Mouse (Mus musculus) embryo, embryonic 11.5 days (tissue): ENCODE data around the gene Lrrc55.
A peak's percentile ranks its signal among the peaks of the same experiment; 100 is the strongest.

Source experiments
- DNase-seq: peaks from one replicate; pipeline ENCODE4 v3.0.0-alpha.2; 2012; ENCODE audit warnings: low read depth, low spot score

The Lrrc55 gene

DNA sequence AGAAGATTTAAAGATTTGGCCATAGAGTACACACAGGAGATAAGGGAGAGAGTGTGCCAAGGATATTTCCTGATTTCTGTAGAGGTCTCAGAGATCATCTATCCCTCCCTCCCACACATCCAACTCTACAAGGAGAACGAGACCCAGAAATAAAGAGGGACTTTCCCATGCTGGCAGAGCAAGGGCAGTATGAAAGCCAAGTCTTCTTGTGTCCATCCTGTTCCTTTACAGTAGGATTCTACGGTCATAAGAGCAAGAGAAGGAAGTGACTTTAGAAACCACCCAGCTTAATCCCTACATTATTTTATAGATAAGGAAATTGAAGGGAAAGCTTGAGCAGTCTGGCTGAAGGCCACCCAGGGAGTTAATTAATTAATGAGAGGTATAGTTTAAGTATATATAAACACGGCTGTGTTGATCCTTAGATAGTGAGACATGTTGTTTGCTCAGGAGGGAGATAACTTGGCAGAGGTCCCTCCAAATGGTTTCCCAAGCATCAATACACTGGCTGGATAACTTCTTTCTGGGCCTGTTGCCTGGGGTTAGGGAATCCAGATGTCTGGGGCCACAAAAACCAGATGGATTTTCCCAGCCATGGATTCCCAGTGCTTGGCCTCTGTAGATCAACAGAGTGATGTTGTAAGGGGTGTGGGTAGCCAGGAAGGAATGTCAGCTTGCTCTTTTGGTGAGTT lies 24.8 kb downstream of the Lrrc55 start:
- no peak for DNase-seq

DNA sequence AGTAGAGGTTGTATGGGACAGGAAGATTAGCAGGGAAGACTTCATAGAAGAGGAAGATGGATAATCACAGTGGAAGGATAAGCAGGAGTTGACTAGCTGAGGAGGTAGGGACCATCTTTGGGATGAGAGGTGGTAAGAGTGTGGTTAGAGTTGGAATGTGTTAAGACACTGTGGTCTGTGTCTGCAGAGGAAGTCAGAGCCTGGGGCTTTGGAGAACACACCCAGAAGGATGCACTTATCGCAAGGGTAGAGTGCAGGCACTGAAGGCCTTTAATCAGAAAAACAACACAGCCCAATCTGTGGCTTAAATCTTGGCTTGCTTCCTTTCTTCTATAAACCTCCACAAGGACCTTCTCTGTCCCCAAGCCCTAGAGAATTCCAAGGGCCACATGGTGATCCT lies 28.7 kb downstream of the Lrrc55 start:
- DNase-seq: no peak

DNA sequence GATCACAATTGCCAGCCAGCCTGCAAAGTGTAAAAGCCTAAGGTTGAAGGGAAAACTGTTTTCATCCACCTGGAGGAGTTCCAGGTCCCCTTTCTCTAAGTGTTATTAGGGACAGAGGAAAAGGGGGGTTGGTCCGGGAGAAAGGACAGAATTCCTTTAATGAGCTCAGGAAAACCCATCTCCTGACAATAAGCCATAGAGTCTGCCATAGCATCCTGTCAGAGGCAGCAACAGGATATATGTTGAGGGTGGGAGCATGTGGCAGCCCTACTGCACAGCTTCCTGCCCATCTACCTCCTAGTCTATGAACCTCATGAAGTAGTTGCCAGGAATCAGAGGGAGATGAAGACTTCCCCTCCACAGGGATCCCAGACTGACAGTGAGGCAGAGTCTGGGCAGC lies 29.4 kb downstream of the Lrrc55 start:
- DNase-seq: no peak

DNA sequence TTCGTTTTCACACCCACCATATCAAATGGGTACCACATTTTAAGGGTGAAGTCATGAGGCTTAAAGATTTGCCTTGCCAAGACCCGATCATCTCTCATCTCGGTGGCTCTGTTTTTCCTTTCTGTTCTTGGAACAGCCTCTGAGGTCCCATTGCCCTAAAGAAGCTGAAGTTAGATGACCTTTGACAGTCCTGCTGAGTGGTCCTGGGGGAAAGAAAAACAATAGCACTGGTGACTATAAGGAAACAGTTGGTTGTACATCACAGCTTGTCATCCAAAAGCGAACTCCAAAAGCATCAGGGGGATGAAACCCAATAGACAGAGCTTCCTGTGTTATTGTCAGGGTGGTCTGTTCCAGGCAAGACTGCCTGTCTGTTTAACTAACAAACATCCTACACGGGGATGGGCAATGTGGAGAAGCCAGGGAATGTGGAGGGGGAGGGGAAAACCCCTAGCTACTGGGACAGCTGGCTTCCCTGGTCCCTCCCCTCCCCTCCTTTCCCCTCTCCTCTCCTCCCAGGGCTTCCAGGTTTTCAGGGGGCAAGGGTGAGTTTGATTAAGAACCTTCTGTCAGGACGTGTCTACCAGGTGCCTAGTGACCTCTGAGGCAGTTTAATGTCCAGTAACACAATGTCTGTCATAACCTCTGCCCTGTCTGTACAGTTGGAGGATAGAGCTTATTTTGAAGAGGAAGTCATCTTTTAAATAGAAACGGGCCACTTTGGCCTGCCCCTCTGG lies 33.5 kb downstream of the Lrrc55 start:
- peak; percentile 22 for DNase-seq

DNA sequence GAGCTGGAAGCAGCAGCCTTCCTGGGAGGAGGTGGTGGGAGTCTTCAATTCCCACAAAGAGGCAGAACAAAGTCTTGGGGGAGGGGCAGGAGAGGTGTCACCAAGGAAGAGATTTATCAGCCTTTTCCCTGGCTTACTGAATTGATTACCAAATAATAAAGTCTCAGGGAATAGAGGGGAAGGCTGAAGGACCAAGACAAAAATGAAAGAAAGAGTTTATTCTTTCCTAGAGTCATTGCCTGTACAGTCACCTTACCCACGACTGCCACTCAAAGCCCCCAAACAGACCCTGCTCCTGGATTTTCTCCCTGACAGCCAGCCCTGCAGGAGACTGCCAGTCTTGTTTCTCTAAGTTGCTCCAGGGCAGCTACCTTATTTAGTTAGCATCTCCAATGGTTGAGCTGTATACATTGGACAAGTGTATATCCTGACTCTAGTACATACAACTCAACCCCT lies 35.3 kb downstream of the Lrrc55 start:
- DNase-seq: no peak

DNA sequence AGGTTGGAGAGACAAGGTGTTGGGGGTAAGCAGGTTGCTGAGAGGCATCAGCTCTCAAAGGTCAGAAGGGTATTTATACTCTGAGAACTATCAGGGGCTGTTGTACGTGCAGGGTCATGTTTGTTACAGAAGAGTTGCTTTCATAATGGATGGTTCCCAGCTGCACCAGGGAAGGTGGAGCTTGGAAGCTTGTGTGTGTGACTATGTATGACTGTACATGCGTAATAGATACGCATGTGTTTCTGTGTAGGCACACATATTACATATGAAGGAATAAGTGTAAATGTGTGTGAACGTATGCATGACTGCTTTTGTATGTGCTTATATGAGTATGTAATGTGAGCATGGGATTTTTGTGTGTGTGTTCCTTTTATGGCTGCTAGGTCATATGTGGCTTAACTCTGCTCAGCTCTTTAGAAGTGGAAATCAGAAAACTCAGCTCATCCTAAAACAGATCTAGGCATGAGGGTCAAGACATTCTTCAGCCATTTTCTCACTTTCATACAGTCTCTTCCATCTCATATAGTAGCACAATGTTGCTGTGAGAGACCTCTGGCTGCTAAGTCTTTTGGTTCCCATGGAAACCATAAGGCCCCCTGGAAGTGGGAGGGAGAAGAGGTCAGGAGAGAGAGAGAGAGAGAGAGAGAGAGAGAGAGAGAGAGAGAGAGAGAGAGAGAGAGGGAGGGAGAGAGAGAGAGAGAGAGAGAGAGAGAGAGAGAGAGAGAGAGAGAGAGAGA lies 35.9 kb downstream of the Lrrc55 start:
- DNase-seq: no peak

DNA sequence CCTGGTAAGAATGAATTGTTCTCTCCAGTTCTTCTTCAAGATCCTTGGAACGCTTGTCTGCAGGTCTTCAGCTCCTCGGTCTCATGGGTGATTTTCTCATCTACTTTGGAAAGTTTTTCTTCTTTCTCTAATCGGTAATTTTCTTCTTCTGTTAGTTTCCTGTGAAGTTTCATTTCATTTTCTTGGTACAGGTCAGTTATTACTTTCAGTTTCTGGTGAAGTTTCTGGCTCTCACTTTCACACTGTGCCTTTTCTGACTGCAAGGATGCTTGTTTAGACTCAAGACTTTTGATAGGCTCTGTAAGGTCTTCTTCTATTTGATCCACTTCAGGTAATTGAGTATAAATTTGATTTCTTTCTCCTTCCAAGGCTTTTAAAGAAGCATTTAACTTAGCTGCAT lies 39.6 kb downstream of the Lrrc55 start:
- no peak for DNase-seq

DNA sequence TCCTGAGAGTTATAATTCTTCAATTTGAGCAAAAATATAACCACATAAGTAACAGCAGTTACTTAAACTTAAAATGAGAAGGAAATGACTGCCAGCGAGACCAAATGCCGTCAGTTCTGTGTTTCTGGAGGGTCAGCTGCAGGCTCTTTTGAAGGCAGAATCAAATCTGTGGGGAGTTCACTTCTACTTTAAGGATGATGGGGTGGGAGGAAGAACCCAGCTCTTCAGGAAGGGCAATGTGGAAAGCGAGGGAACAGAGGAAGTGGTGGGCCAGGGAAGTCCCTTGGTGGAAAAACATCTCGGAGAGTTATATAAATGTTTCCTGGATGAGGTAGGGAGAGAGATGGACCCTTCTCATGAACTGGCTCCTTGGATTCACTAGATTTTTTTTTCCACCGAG lies 40.9 kb downstream of the Lrrc55 start:
- DNase-seq: no peak

DNA sequence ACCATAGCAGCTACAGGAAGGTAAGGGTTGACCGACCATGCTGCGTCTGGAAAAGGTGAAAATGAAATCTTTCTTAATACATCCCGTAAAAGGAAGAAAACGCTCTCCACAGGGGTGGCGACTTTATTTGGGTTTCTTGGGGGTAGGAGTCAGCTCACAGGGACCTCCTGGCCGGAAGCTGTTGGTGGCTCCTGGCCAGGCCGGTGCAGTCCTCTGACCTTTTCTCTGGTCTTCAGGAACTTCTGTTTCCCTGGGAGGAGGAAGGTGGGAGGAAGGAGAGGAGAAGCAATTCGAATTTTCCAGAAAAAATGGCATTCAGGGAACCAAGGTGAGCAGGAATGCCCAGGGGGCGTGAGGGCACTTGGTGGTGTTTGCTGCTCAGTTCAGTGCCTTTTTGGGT lies 41.7 kb downstream of the Lrrc55 start:
- no peak for DNase-seq

DNA sequence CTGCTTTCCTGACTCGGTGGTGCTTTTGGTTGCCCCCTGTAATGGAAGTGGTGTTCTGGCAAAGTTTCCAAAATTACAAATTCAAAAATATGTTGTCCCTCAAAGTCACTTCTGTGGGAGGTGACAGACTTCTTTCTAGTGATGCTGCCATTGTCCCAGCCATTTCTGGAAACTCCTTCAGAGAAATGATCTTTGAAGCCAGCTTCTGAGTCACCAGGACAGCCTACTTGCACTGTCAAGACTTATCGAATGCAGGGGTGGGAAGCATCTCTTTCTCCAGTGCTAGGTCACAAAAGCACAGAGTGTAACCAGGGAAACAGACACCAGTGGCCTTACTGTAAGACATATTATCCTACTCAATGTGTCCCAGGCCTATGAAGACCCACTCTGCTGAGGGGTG lies 45.8 kb downstream of the Lrrc55 start:
- DNase-seq: no peak

DNA sequence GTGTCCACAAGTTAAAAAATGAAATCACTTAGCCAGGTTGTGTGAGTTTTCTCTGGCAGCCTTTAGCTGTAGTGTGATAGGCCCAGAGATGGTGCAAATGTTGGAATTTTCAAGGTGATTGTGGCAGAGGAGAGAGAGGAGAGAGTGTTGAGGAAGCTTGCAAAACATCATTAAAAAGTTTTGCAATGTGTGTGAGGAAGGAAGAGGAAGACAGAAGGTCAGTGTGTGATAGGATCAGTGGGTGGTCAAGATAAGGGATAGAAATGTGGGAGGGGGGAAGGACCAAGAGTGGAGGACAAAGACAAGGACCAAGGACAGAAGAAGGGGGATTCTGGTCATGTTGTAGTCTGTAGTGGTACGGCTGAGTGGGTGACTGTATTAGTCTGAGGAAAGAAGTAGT lies 46.6 kb downstream of the Lrrc55 start:
- DNase-seq: no peak

DNA sequence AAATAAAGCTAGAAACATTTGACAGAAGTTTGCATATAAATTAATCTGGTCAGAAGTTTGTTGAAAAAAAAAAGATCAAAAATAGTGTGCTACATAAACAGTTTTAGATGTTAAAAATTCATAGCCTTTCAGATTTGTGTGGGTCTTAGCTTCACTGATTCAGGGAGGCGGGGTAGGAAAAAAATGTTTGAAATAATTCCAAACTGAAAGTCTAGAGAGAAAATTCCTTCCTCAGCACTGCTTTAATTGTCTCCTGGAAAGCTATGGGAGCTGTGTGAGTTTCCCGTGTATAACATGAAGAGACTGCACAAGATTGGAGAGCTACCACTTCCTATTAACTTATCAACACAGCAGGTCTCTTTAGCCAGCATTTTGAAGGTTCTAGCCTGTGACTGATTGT lies 49.5 kb downstream of the Lrrc55 start:
- no peak for DNase-seq

DNA sequence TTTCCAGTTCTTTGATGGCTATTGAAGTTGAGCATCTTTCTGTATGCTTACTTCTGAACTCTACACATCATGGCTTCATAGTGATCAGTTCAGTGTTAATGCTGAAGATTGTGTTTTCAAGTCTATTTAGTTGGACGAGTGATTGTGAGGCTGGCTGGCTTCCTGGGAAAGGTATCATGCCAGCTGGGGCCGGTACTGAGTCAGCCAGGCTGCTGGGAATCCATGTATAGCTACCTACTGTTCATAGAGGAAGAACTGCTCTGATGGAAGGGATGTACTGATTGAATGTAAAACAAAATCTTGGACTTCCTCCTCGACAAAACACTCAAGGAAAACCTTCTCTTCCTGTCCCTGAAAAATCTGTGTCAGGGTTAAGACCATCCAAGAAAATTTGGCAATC lies 51.7 kb downstream of the Lrrc55 start:
- DNase-seq: no peak

DNA sequence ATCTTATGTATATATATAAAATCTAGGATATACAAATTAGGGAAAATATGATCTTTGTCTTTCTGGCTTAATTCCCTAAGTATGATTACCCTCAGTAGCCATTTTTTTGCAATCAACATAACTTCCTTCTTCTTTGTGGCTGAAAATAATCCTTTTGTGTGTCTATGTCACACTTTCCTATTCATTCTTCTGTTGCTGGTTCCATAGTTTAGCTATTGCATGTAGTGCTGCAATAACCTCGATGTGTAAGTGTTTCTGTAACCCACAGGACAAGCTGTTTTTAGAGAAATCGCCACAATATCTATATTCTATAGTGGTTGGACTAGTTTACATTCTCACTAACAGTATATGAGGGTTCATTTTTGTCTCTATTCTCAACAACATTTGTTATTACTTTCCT lies 52.1 kb downstream of the Lrrc55 start:
- DNase-seq: no peak

DNA sequence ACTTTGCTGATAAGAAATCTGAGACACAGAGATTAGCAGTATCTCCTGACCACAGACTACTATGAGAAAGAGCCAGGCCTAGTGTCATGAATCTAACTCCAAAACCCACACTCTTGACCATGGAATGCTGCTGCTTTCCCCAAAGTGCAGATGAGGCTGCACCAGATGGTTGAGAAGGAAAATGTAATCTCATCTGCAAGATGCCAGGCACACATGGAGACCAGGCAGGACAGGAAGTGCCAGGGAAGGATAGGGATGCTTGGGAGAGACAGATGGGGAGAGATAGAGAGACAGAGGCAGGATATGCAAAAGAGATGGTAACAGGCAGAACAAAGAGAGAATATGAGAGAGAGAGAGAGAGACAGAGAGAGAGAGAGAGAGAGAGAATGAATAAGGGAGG lies 56.2 kb downstream of the Lrrc55 start:
- DNase-seq: no peak

DNA sequence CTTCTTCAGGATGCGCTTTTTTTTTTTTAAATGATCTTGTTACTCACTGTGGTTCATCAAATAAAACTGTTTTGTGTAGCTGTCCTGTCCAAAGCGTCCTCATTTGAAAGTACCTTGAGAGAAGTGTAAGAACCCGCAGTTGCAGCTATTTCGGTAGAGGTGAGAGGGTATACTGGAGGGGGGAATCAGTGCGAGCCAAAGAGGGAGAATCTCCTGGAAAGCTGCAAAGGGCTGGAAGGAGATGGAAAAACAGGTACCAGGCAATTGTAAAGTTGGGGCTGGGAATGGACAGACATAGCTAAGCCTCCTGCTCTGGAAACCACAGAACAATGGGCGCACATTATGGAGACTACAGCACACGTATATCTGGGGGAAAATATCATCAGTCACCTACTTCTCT lies 57.2 kb downstream of the Lrrc55 start:
- DNase-seq: no peak

DNA sequence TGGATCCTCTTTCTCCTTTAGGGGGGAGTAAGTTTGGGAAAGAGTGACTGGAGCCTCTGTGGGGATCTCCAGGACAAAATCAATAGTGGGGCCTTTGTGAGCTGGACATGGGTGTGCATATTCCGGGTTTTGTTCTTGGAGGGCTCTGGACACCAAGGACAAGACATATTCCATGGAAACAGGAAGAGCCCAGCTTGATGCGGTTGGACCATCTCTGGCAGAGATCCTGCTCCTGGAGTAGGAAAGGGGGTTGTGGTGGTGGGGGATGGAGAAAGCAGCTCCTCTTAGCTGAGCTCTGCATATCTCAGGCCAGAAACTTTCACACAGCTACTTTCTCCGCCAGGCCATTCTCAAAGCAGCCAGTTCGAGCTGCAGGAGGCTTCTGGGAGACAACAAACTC lies 57.6 kb downstream of the Lrrc55 start:
- DNase-seq: no peak

DNA sequence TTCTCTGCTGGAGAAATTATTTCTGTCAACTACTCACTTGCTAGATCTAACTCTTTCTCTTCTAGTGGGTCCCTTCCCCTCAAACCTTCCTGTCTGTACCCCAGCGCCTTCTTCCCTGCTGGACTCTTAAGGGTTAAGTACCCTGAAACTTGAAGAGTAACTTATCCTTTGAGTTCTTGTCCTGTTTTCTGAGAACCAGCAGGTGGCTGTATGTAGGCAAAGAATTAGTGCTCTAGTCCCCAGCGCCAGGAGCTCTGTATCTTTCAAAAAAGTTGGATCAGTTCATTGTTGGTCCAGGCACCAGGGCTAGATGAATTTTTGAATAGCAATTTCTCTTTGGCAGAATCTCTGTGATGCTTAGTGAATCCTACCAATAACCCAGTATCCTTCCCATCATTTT lies 58.9 kb downstream of the Lrrc55 start:
- DNase-seq: no peak

DNA sequence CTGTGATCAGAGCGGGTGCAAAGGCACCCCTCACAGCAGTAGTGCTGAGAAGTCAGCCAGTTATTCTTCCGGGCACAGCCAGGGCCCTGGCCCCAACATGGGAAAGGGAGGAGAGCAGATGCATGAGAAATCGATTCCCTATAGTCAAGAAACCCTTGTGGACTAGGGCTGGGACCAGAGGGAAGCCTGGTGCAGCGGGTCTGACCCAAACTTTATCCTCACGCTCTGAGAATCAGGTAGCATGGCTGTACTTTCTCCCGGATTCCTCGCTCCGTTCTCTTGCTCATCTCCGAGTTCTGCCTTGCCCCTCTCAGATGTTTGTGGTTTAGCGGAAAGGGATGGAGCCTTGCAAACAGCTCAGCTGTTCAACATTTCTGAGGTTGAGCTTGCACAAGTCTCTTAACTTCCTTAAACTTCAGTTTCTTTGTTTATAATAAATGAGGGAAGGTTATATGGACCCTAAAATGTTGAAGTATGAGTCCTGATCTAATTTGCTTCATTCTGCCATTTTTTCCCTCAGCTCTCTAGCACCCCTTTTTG lies 59.3 kb downstream of the Lrrc55 start:
- no peak for DNase-seq

DNA sequence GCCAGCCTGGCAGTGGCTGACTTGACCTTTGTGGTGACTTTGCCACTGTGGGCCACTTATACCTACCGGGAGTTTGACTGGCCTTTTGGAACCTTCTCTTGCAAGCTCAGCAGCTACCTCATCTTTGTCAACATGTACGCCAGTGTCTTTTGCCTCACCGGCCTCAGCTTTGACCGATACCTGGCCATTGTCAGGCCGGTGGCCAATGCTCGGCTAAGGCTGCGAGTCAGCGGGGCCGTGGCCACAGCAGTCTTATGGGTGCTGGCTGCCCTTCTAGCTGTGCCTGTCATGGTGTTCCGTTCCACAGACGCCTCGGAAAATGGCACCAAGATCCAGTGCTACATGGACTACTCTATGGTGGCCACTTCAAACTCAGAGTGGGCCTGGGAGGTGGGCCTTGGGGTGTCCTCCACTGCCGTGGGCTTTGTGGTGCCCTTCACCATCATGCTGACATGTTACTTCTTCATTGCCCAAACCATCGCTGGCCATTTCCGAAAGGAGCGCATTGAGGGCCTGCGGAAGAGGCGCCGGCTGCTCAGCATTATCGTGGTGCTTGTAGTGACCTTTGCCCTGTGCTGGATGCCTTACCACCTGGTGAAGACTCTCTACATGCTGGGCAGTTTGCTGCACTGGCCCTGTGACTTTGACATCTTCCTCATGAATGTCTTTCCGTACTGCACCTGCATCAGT lies 60.0 kb downstream of the Lrrc55 start:
- DNase-seq: no peak

DNA sequence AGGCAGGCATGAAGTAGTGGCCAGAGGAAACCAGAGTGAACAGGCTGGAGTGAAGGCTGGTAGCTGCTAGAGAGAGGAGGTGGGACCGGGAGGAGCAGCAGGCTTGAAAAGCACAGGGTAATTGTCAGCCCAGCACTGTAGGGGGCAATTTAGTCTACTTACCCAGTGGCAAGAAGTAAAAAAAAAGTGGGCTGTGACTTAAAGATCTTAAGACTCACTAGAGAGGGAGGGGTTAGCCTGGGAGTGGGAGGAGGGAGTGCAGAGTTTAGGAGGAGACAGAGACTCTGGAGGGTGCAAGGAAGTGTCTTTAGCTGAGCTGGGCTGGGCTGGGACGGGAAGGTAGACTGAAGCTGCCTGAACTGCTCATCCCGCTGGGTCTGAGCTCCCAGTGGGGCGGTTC lies 60.9 kb downstream of the Lrrc55 start, which contains the start of gene Aplnr:
Gene Aplnr, plus strand, starts transcription at position 137 of the 400 bp plus-strand sequence.
- DNase-seq: no peak

DNA sequence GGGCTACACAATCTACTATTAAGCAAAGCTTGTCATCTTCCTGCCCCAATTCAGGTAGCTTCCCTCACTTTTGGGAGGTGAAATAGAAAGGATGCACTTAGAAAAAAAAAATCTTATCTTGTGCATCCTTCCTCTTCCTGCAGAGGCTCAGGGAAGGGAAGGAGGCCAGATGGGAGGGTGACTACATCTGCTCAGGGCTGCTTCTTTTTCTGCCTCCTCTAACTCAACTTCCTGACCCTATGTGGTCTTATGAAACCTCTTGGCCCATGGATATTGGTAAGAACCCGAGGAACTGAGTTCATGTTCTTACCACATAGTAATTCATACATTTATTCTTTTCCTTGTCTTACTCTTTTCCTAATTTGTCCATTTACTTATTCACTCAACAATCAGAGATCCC lies 61.9 kb downstream of the Lrrc55 start:
- DNase-seq: no peak
